Mouse (Mus musculus) forebrain, postnatal 0 days (tissue): ENCODE results near the gene Synj2bp. TPM values are rescaled to one million over a fixed set of nuclear protein-coding genes. Genes with fewer than 3 reads are reported as not detected.
A peak's percentile ranks its signal among the peaks of the same experiment; 100 is the strongest.
"Not testable (repeated sequence)": the region's sequence is repeated elsewhere in the genome, so short reads cannot be mapped to it uniquely, and the experiment has no call there.

Experiments used
- ATAC-seq: fragments of 200-750 bp; cut with Nextera tagmentation; 2 replicates; pipeline ENCODE4 v1.8.0; 2017; ENCODE audit warnings: mild to moderate bottlenecking, moderate library complexity
- DNase-seq: peaks from one replicate; pipeline ENCODE4 v3.0.0-alpha.2; 2015
- H3K27ac ChIP-seq: fragments of 300-500 bp; sonication (generic); 2 replicates; pipeline ENCODE4 v1.5.1; 2014; ENCODE audit warnings: low read depth, mild to moderate bottlenecking, antibody characterized with exemption, low read length, moderate library complexity, mixed read lengths
- H3K27me3 ChIP-seq: fragments of 300-500 bp; sonication (generic); 2 replicates; pipeline ENCODE4 v1.6.1; 2014; ENCODE audit warnings: mild to moderate bottlenecking, low read length, mixed read lengths; ENCODE audit not compliant: insufficient read depth
- H3K36me3 ChIP-seq: fragments of 300-500 bp; sonication (generic); 2 replicates; pipeline ENCODE4 v1.6.1; 2014; ENCODE audit warnings: mild to moderate bottlenecking, moderate library complexity; ENCODE audit not compliant: insufficient read depth
- H3K4me1 ChIP-seq: fragments of 300-500 bp; sonication (generic); 2 replicates; pipeline ENCODE4 v1.6.1; 2014; ENCODE audit warnings: antibody characterized with exemption; ENCODE audit not compliant: insufficient read depth
- H3K4me2 ChIP-seq: fragments of 300-500 bp; sonication (generic); 2 replicates; pipeline ENCODE4 v1.6.1; 2014; ENCODE audit warnings: low read depth, mild to moderate bottlenecking, moderate library complexity
- H3K4me3 ChIP-seq: fragments of 300-500 bp; sonication (generic); 2 replicates; pipeline ENCODE4 v1.5.1; 2014; ENCODE audit warnings: low read depth, low read length, mixed read lengths
- H3K9ac ChIP-seq: fragments of 300-500 bp; sonication (generic); 2 replicates; pipeline ENCODE4 v1.6.1; 2014; ENCODE audit warnings: mild to moderate bottlenecking
- H3K9me3 ChIP-seq: fragments of 300-500 bp; sonication (generic); 2 replicates; pipeline ENCODE4 v1.6.1; 2016; ENCODE audit warnings: low read length
- CTCF ChIP-seq: sonication (generic); IDR thresholded peaks from 2 replicates; pipeline ENCODE4 v1.5.1; 2016; ENCODE audit warnings: antibody characterized with exemption, control low read depth, low read depth
- WGBS: fragments of 180-500 bp; shearing (Covaris S2); extraction: QIAGEN DNeasy Blood & Tissue Kit; methylation state at CpG from one replicate; pipeline ENCODE4 v1.1.7; 2014; 5-methylcytosine and 5-hydroxymethylcytosine counted together
- polyA plus RNA-seq: library from polyadenylated mRNA; unstranded; fragments of >200 nt; fragmentation: Nextera tagmentation; extraction: Ambion mirVana; gene quantifications from 2 replicates; pipeline ENCODE4 v1.2.1, GENCODE M21; 2015
- total RNA-seq: library from RNA; depleted of rRNA; stranded (reverse); fragments of >200 nt; gene quantifications from 2 replicates; pipeline ENCODE4 v1.2.3, GENCODE M21; 2014; rRNA removed

Gene Synj2bp
- 20.4 and 22.5 TPM in 2 replicates for total RNA-seq
- 8.5 and 16.3 TPM in 2 replicates for polyA plus RNA-seq

DNA sequence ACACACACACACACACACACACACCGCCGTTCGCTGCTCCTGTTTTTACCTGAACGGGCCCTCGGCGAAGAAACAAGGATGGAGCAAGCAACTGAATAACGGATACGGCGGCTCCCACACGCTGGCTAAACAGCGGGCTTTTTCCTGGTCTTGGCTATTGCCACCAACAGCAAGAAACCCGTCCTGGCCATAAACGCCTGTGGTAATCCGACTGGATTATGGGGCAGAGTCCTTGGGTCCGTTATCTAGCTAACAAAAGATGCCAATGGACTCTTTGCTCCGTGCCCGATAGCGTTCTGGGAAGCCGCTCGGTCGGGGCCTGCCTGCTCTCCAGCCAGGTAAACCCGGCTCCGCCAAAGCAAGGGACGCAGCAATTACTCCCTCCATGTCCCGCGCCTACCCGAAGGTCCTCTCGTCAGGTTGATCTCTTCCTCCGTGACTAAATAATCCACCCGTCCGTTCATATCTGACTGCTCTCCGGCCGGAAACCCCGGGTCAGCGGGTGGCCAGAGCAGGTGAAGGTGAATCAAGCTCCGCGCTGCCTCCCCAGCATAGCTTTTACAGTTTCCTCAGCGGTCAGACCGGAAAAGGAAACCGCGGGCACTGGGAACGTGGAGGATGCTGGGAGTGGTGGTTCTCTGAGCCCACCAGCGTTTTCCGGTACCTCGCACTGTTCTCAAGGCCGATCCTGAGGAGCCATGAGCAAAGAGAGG is at the start of gene Synj2bp, which contains the start of gene Gm20498:
TSS of gene Synj2bp (minus strand) at position 596 of the 713 bp plus-strand sequence.
TSS of gene Gm20498 (minus strand) at position 590 of the 713 bp plus-strand sequence.
- Histone ChIP-seq H3K4me3 (peak within 1 kb of the TSS; percentile 95), H3K27me3 (no peaks in the 10 kb centered on the region), H3K9ac (peak within 1 kb of the TSS; percentile 84), H3K4me1 (peaks cover 12% of the 10 kb centered on the region), H3K9me3 (no peaks in the 10 kb centered on the region), H3K4me2 (peak within 1 kb of the TSS; percentile 51), H3K36me3 (no peaks in the 10 kb centered on the region), H3K27ac (peak within 1 kb of the TSS; percentile 83)
- DNase-seq = peak; percentile 90
- peak; percentile 98 for ATAC-seq
- TF ChIP-seq CTCF = no peak
- under 1% methylated on average over 46 of the region's 46 CpGs for WGBS

GRCm38 (mm10) chr12:81568374-81568773 is 35.7 kb upstream of the Synj2bp start, which contains the start of gene Adam21:
TSS of gene Adam21 (minus strand) at chr12:81568474.
- WGBS = 95% methylated on average over 1 of the region's 1 CpGs
- Histone ChIP-seq H3K36me3 (peaks cover 7% of the 10 kb centered on the region; the same call in 1 of the 2 replicates), H3K27ac (no peak within 1 kb of the TSS), H3K27me3 (no peaks in the 10 kb centered on the region), H3K9ac (no peak within 1 kb of the TSS), H3K4me3 (no peak within 1 kb of the TSS), H3K9me3 (no peaks in the 10 kb centered on the region), H3K4me2 (no peak within 1 kb of the TSS), H3K4me1 (no peaks in the 10 kb centered on the region)
- ATAC-seq (no peak), DNase-seq (no peak)
- TF ChIP-seq CTCF = no peak

GRCm38 (mm10) chr12:81567931-81568330 is 35.2 kb upstream of the Synj2bp start:
- no peaks in the 10 kb centered on the region for H3K9me3 ChIP-seq
- no peak for TF ChIP-seq CTCF
- DNase-seq (peak; percentile 7), ATAC-seq (no peak)
- no peak overlapping the region for H3K4me3 ChIP-seq
- WGBS = 66% methylated on average over 5 of the region's 5 CpGs
- H3K4me1 ChIP-seq = no peaks in the 10 kb centered on the region
- peaks cover 4% of the 10 kb centered on the region; the same call in 1 of the 2 replicates for H3K36me3 ChIP-seq
- H3K4me2 ChIP-seq = no peak overlapping the region
- no peak overlapping the region for H3K9ac ChIP-seq
- no peaks in the 10 kb centered on the region for H3K27me3 ChIP-seq
- no peak overlapping the region for H3K27ac ChIP-seq

DNA sequence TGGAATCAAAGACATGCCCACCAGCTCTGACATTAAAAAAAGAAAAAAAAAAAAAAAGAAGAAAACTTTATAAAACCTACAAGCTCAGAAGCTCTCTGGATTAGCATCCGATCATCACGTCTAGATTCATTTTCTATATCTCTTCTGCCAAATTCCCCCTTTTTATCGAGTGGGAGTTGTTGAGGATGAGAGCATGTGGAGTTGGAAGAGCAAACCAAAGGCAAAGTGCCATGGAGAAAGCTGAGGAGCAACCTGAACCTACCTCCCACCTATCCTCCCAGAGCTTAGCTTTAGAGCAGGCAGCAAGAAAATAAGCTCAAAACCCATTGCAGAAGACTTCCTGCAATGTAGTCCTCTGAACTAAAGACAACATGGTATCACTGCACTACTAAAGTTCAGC is 31.5 kb upstream of the Synj2bp start:
- Histone ChIP-seq H3K27ac (no peak overlapping the region), H3K27me3 (no peaks in the 10 kb centered on the region), H3K9ac (no peak overlapping the region), H3K36me3 (no peaks in the 10 kb centered on the region), H3K4me3 (no peak overlapping the region), H3K4me2 (no peak overlapping the region), H3K4me1 (no peaks in the 10 kb centered on the region), H3K9me3 (no peaks in the 10 kb centered on the region)
- no peak for DNase-seq
- no peak for TF ChIP-seq CTCF
- no peak for ATAC-seq
- 94% methylated on average over 3 of the region's 3 CpGs for WGBS

DNA sequence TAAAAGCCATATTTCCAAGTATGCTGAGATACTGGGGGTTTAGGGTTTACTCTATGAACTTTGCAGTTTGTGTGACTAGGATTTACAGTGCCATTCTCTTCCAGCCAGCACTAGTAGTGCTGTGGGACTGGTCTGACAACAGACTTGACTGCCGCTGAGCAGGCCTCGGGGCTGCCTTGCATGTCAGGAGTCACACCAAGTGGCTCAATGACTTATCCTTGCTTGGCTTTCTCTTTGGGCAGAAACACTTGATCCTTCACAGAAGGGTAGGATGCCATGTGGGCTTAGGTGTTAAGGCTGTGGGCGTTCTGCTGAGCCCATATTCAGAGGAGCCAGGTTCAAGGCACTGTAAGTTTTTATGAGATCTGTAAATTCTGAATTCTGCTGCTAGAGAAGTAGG is 16.6 kb upstream of the Synj2bp start:
- WGBS = 92% methylated on average over 3 of the region's 3 CpGs
- no peak for TF ChIP-seq CTCF
- ATAC-seq = no peak

DNA sequence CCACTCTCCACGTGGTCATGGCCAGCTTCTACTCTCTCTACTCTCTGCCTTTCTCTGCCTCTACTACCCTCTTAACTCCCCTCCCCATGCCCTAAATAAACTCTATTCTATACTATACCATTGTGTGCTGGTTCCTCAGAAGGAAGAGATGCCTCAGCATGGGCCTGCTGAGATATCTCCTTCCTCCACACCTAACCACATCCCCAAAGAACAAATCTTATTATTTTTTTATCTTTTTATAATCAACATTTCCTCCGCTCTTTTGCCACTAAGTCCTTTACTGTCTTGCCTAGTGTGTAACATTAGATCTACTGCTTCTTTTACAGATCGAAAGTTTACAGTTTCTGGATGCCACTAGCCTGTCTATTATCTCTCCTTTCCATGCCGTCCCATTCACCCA is 14.5 kb upstream of the Synj2bp start:
- DNase-seq (no peak), ATAC-seq (no peak)
- Histone ChIP-seq H3K4me2 (no peak overlapping the region), H3K4me1 (no peaks in the 10 kb centered on the region), H3K27ac (no peak overlapping the region), H3K9ac (no peak overlapping the region), H3K9me3 (0 out of 2 replicates have a peak, but pooled peaks cover 3% of the 10 kb centered on the region), H3K4me3 (no peak overlapping the region), H3K36me3 (no peaks in the 10 kb centered on the region), H3K27me3 (no peaks in the 10 kb centered on the region)
- WGBS = 75% methylated on average over 4 of the region's 4 CpGs
- TF ChIP-seq CTCF = no peak

More for the DNA sequence above, 16.6 kb upstream of the Synj2bp start:
- H3K4me1 ChIP-seq = no peaks in the 10 kb centered on the region
- no peaks in the 10 kb centered on the region for H3K36me3 ChIP-seq
- H3K4me3 ChIP-seq = no peak overlapping the region
- H3K9ac ChIP-seq = no peak overlapping the region
- H3K9me3 ChIP-seq = 0 out of 2 replicates have a peak, but pooled peaks cover 3% of the 10 kb centered on the region
- H3K27me3 ChIP-seq = no peaks in the 10 kb centered on the region
- no peak overlapping the region for H3K4me2 ChIP-seq
- no peak for DNase-seq
- H3K27ac ChIP-seq = no peak overlapping the region

GRCm38 (mm10) chr12:81533029-81533419 is 313 bp upstream of the Synj2bp start:
- Histone ChIP-seq H3K9ac (peak overlapping the region; percentile 84), H3K4me2 (peak overlapping the region; percentile 51), H3K9me3 (no peaks in the 10 kb centered on the region), H3K36me3 (no peaks in the 10 kb centered on the region), H3K27ac (peak overlapping the region; percentile 83), H3K4me1 (peaks cover 12% of the 10 kb centered on the region), H3K27me3 (no peaks in the 10 kb centered on the region), H3K4me3 (peak overlapping the region; percentile 95)
- ATAC-seq = peak; percentile 50
- no peak for TF ChIP-seq CTCF
- WGBS = 20% methylated on average over 4 of the region's 4 CpGs
- no peak for DNase-seq

DNA sequence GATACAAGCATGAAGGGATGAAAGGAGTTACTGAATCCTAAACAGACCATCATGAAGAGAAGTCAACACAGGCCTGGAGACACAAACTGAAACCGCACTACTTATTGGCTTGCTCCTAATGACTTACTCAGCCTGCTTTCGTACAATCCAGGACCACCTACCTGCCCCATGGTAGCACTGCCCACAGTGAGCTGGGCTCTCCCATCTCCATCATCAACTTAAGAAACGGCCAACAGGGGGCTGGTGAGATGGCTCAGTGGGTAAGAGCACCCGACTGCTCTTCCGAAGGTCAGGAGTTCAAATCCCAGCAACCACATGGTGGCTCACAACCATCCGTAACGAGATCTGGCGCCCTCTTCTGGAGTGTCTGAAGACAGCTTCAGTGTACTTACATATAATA is 2.1 kb downstream of the Synj2bp start:
- not testable (repeated sequence) for H3K4me2 ChIP-seq, H3K36me3 ChIP-seq, H3K4me3 ChIP-seq, H3K27ac ChIP-seq, H3K9ac ChIP-seq, ATAC-seq, H3K9me3 ChIP-seq, H3K27me3 ChIP-seq, DNase-seq
- WGBS = 90% methylated on average over 5 of the region's 8 CpGs
- peaks cover 12% of the 10 kb centered on the region for H3K4me1 ChIP-seq

- H3K36me3 ChIP-seq, H3K4me3 ChIP-seq, H3K9ac ChIP-seq, H3K9me3 ChIP-seq, H3K4me1 ChIP-seq, DNase-seq, ATAC-seq, H3K27me3 ChIP-seq, H3K4me2 ChIP-seq, H3K27ac ChIP-seq: not testable (repeated sequence)
- WGBS = 96% methylated on average over 9 of the region's 9 CpGs
Observed at GRCm38 (mm10) chr12:81496906-81497305, 35.8 kb downstream of the Synj2bp start.
